Comparison of ENCODE assay signal across 15 mouse cellular contexts in genomic region chr10:37322310-37322709, GRCm38 (mm10).
"Had no signal": no experiment of that assay in that cellular context is flagged by ENCODE, and none has a peak within 500 bp of the region (broad histone marks: within the 10 kb centered on the region; RNA-seq: fewer than 3 reads in every experiment).

No protein-coding gene starts in this region.

- H3K36me3 ChIP-seq: liver, embryonic 15.5 days; lung, embryonic 15.5 days; midbrain, embryonic 13.5 days; midbrain, embryonic 15.5 days; neural tube, embryonic 12.5 days had no signal

- DNase-seq: liver, postnatal 0 days; lung, adult 2 months; lung, postnatal 14 days; lung, postnatal 36 days; right cerebral cortex, postnatal 14 days; thymus, adult 18-20 months; thymus, postnatal 14 days; thymus, postnatal 36 days had no signal

- H3K4me3 ChIP-seq: liver, embryonic 15.5 days; lung, embryonic 15.5 days; megakaryocyte, embryonic 14.5 days; midbrain, embryonic 13.5 days; midbrain, embryonic 15.5 days; neural tube, embryonic 12.5 days had no signal

- H3K27ac ChIP-seq: liver, embryonic 15.5 days; lung, embryonic 15.5 days; macrophage; midbrain, embryonic 13.5 days; midbrain, embryonic 15.5 days; neural tube, embryonic 12.5 days had no signal

- H3K4me1 ChIP-seq: megakaryocyte, embryonic 14.5 days; midbrain, embryonic 13.5 days; midbrain, embryonic 15.5 days; neural tube, embryonic 12.5 days had no signal

- H3K27me3 ChIP-seq: liver, embryonic 15.5 days; lung, embryonic 15.5 days; midbrain, embryonic 13.5 days; midbrain, embryonic 15.5 days; neural tube, embryonic 12.5 days had no signal
